Comparison of ENCODE assay signal across 18 mouse cellular contexts in the genomic region with DNA sequence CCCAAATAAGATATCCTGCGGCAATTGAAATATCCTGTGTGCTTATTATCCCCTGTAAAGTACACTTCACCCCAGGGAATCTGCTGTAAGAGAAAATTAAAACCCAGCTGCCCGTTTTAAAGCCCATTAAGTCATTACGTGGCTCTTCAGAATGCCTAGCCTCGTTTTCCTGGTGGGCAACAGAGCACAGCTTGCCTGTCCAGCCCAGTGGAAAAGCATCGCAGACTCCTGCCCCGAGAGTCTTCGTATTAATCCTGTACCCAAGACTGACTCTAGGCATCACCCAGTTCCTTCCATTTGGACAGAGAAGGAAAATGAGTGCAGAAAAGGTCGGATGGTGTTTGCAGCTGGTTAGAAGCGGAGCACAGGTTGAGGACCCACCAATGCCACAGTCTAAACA. TPM values are rescaled to one million over a fixed set of nuclear protein-coding genes. Genes with fewer than 3 reads are reported as not detected.
"Had no signal": no experiment of that assay in that cellular context is flagged by ENCODE, and none has a peak within 500 bp of the region (broad histone marks: within the 10 kb centered on the region; RNA-seq: fewer than 3 reads in every experiment).

No protein-coding gene starts in this region.

- H3K4me3 ChIP-seq: left cerebral cortex, adult 2 months; liver, embryonic 13.5 days; megakaryocyte, embryonic 14.5 days; midbrain, embryonic 15.5 days had no signal

- H3K27ac ChIP-seq: left cerebral cortex, adult 2 months; liver, embryonic 13.5 days; macrophage; midbrain, embryonic 15.5 days had no signal

- H3K4me2 ChIP-seq: liver, embryonic 13.5 days; midbrain, embryonic 15.5 days had no signal

- DNase-seq: kidney, adult 8-10 months; kidney, postnatal 25 days; liver; liver, embryonic 13.5 days; liver, postnatal 0 days; lung, postnatal 10 days; right cerebral cortex, postnatal 14 days; thymus, postnatal 4 days had no signal

- H3K9me3 ChIP-seq: liver, embryonic 13.5 days; megakaryocyte, embryonic 14.5 days; midbrain, embryonic 15.5 days had no signal

- H3K27me3 ChIP-seq: liver, embryonic 13.5 days; midbrain, embryonic 15.5 days had no signal

- H3K36me3 ChIP-seq: liver, embryonic 13.5 days; midbrain, embryonic 15.5 days had no signal

- H3K9ac ChIP-seq: liver, embryonic 13.5 days; liver, postnatal 0 days; midbrain, embryonic 15.5 days had no signal

- H3K4me1 ChIP-seq: liver, embryonic 13.5 days; megakaryocyte, embryonic 14.5 days had no signal

- ATAC-seq: inflammation-experienced regulatory T-cells, adult 6 months; intestine, postnatal 0 days; liver, postnatal 0 days; midbrain, embryonic 15.5 days had no signal

RNA-seq across cellular contexts. Expression of gene Cpvl, which starts 31.9 kb away (rescaled TPM):
- total RNA-seq: left cerebral cortex, adult 2 months; left cerebral cortex, postnatal 14 days; neutrophil, adult 5-6 weeks had no signal
- polyA plus RNA-seq: inflammation-experienced regulatory T-cells, adult 6 months; liver, embryonic 13.5 days; liver, postnatal 0 days; macrophage; midbrain, embryonic 15.5 days; neural tube, embryonic 11.5 days; thymus, postnatal 0 days had no signal
